Mouse (Mus musculus): ENCODE measurements around the gene Ppp2r5e. TPM values are rescaled to one million over a fixed set of nuclear protein-coding genes. Genes with fewer than 3 reads are reported as not detected.

Ppp2r5e gene
- polyA plus RNA-seq, 1 experiment from 2014 or later, result 25.3 TPM

DNA sequence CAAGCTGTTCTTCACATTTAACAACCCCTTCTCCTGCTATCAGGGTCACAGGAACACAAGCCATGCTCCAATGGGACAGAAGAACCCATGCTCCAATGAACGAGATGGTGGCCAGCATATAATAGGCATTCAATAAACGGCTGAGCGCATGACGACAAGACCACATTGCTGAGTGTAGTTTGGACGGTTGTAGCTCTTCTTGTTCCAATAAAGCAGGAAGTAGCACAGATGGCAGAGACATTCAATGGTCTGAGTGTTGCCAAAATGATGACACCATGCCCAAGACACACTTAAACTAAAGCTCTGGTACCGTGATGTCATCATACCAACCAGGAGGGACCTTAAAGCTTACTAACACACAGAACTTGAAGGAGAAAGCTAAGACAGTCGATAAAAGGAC lies 16.7 kb upstream of the Ppp2r5e start:
- no peak for ATAC-seq (ENCODE audit: low FRiP score, low read depth)
- no peaks in the 10 kb centered on the region for H3K9me3 ChIP-seq
- no peak overlapping the region for H3K9ac ChIP-seq (replicated peaks)
- H3K4me3 ChIP-seq, result no peak overlapping the region
- H3K4me2 ChIP-seq (replicated peaks), result no peak overlapping the region
- H3K27me3 ChIP-seq, result no peaks in the 10 kb centered on the region
- H3K36me3 ChIP-seq, result no peaks in the 10 kb centered on the region
- no peak overlapping the region for H3K27ac ChIP-seq (replicated peaks)
- 87% methylated on average over 7 of the region's 7 CpGs for WGBS
- peaks cover 6% of the 10 kb centered on the region for H3K4me1 ChIP-seq

DNA sequence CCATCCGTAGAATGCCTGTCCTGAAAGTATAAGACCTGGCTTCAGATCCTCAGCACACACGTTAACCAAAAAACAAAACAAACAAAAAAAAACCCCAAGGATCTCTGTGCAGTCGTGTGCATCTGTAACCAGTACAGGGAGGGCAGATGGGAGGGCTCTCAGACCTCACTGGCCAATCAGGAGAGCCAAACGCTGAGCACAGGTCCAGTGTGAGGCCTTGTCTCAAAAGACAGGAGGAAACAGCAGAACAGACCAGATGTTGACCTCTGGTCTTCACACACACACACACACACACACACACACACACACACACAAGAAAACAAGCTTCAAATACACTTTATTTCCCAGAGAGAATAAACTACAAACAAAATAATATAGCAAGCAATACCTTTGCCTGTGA lies 3.4 kb upstream of the Ppp2r5e start:
- WGBS, result 12% methylated on average over 4 of the region's 4 CpGs
- no peaks in the 10 kb centered on the region for H3K36me3 ChIP-seq
- H3K4me2 ChIP-seq (replicated peaks), result no peak overlapping the region
- no peak overlapping the region for H3K9ac ChIP-seq (replicated peaks)
- H3K27me3 ChIP-seq, result no peaks in the 10 kb centered on the region
- no peak overlapping the region for H3K4me3 ChIP-seq
- ATAC-seq (ENCODE audit: low FRiP score, low read depth), result no peak
- H3K9me3 ChIP-seq, result no peaks in the 10 kb centered on the region
- H3K27ac ChIP-seq (replicated peaks), result no peak overlapping the region
- H3K4me1 ChIP-seq, result peaks cover 5% of the 10 kb centered on the region

DNA sequence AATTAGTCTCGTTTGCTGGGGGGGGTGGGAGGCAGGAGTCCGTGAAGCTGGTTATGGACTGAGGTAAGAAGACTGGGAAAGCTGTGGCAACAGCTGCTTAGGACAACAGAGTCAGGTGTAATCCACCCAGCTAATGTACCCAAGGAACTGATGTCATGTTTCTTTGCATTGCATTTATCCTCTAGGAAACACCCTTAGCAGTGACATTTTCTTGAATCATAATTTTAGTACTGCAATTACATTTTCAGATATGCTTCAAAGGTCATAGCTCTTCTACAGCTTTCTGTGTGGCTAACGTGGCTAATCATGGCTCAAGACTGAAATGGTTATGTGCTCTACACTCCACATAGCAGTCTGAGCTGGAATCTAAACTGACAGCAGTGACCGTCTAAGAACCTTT lies 2.9 kb upstream of the Ppp2r5e start:
- Histone ChIP-seq H3K4me2 (replicated peaks) (no peak overlapping the region), H3K36me3 (no peaks in the 10 kb centered on the region), H3K4me1 (peaks cover 10% of the 10 kb centered on the region), H3K9me3 (no peaks in the 10 kb centered on the region), H3K9ac (replicated peaks) (no peak overlapping the region), H3K4me3 (no peak overlapping the region), H3K27ac (replicated peaks) (no peak overlapping the region), H3K27me3 (no peaks in the 10 kb centered on the region)
- no peak for ATAC-seq (ENCODE audit: low FRiP score, low read depth)
- 65% methylated on average over 4 of the region's 4 CpGs for WGBS

DNA sequence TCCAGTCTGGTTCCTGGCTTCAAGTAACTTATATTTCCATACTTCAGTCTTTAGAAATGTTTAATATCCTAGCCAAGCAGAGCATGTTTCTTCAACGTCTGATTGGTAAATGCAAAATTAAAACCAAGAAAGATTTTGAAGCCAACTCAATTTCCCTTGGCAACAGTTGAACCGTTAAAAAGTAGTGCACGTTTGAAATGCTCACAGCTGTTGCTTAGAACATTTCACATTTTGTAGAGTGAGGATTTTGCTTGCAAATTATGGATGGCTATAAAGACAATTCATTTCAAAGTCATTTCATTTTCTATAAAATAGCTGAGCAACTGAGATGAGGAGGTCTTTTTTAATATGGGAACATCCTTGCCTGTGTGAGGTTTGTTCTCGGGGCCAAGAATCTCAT lies 1.7 kb upstream of the Ppp2r5e start:
- H3K27me3 ChIP-seq, result no peaks in the 10 kb centered on the region
- no peak overlapping the region for H3K4me3 ChIP-seq
- peaks cover 6% of the 10 kb centered on the region for H3K36me3 ChIP-seq
- ATAC-seq (ENCODE audit: low FRiP score, low read depth), result no peak
- no peak overlapping the region for H3K9ac ChIP-seq (replicated peaks)
- no peak overlapping the region for H3K4me2 ChIP-seq (replicated peaks)
- peaks cover 20% of the 10 kb centered on the region for H3K4me1 ChIP-seq
- WGBS, result 89% methylated on average over 4 of the region's 4 CpGs
- no peak overlapping the region for H3K27ac ChIP-seq (replicated peaks)
- no peaks in the 10 kb centered on the region for H3K9me3 ChIP-seq

DNA sequence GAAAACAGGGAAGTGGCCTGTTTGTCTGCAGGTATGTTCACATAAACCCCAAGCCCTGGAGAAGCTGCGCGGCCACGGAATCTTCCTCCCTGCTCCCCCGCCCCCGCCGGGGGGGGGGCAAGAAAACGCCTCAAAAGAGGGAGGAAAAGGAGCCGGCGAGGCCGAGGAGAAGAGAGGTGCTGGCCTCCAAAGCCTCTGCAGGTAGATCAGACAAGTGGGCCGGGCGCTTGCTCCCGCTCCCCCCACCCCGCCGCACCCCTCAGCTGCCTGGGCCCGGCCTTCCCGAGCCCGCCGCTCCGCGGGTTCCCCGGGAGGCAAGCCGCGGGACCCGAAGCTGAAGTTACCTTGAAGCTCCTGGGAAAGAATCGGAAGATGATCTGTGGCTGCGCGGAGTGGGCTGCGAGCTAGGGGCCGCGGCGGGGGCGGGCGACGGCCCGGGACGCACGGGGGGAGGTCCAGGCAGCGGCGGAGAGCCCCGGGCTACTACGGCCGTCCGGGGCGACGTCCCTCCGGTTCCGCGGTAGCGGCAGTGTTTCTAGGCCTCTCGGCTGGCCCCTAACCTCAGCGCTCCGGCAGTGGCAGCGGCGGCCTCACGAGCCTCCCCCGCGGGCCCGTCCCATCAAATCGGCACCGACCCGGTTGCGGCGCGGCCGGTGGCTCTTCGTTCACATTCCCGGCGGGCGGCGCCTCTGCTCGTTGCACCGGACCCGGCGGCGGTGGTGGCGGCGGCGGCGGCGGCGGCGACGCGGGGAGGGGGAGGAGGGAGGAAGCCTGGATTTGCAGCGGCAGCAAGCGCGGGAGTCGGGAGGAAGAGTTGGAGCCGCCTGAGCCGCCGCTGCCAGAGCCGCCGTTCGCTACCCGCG lies 523 bp downstream of the Ppp2r5e start:
- ATAC-seq (ENCODE audit: low FRiP score, low read depth), result peak; percentile 13; the same call in 1 of the 2 replicates
- Histone ChIP-seq H3K9me3 (no peaks in the 10 kb centered on the region), H3K27ac (replicated peaks) (peak overlapping the region; percentile 98), H3K9ac (replicated peaks) (peak overlapping the region; percentile 95), H3K36me3 (peaks cover 20% of the 10 kb centered on the region), H3K4me1 (peaks cover 20% of the 10 kb centered on the region), H3K4me2 (replicated peaks) (peak overlapping the region; percentile 88), H3K4me3 (peak overlapping the region; percentile 100), H3K27me3 (no peaks in the 10 kb centered on the region)
- WGBS, result under 1% methylated on average over 72 of the region's 97 CpGs

DNA sequence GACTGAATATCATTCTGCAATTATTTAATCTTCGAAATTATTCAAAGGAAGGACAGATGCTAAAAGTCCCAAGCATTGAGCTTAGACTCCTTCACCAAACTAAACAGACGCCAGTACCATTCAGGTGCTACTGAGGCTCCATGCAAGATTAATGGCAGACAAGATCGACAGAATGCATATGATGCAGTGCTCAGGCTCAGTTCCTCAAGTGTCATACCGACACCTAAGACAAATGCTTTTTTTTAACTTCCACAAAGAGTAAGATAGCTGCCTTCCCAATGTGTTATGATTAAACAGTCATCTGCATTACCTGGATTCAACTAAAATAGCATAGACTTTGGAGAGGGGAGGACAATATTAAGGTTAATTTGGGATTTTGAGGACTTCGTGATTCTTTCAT lies 1.6 kb downstream of the Ppp2r5e start:
- 48% methylated on average over 5 of the region's 5 CpGs for WGBS
- Histone ChIP-seq H3K36me3 (peaks cover 30% of the 10 kb centered on the region), H3K4me1 (peaks cover 20% of the 10 kb centered on the region), H3K27me3 (no peaks in the 10 kb centered on the region), H3K4me2 (replicated peaks) (peak overlapping the region; percentile 88), H3K4me3 (peak overlapping the region; percentile 100), H3K27ac (replicated peaks) (no peak overlapping the region), H3K9ac (replicated peaks) (no peak overlapping the region; the same call in 1 of the 2 replicates), H3K9me3 (no peaks in the 10 kb centered on the region)
- no peak for ATAC-seq (ENCODE audit: low FRiP score, low read depth)

DNA sequence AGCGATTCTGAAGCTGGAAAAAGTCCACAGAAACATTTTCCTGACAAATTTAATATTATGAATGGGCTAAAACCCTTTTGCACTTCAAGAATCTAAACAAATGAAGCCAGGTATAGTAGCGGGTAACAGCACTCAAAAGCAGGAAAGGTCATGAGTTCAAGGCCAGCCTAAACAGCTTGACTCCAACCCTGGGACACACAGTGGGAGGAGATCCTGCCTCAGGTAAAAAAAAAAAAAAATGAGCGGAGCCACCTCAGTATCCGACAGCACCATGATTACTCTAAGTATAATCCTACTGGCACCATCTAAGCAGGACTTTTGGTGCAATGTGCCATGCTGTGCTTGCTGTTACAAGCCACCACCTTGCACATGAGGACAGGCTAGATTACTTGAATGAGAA lies 2.2 kb downstream of the Ppp2r5e start:
- Histone ChIP-seq H3K36me3 (peaks cover 35% of the 10 kb centered on the region), H3K4me1 (peaks cover 20% of the 10 kb centered on the region)

DNA sequence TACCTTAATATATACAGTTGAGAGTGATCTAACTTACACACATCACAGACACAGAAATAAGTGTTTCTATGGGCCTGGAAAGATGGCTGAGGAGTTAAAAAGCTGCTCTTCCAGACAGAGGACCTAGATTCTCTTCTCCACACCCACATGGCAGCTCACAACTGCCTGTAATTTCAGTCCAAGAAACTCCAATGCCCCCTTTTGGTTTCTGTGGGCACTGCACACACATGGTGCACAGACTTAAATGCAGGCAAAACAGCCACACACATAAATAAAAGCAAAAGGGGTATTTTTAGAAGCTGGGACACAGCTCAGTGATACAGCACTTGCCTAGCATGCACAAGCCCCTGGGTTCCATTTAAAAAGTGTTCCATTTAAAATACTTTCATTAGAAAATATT lies 8.5 kb downstream of the Ppp2r5e start:
- Histone ChIP-seq H3K9ac (replicated peaks) (no peak overlapping the region), H3K36me3 (peaks cover 44% of the 10 kb centered on the region)
- no peak for ATAC-seq (ENCODE audit: low FRiP score, low read depth)

More for the DNA sequence above, 2.2 kb downstream of the Ppp2r5e start:
- Histone ChIP-seq H3K27ac (replicated peaks) (no peak overlapping the region), H3K9me3 (no peaks in the 10 kb centered on the region), H3K9ac (replicated peaks) (no peak overlapping the region), H3K27me3 (no peaks in the 10 kb centered on the region), H3K4me3 (peak overlapping the region; percentile 100; the same call in 1 of the 2 replicates), H3K4me2 (replicated peaks) (peak overlapping the region; percentile 88)
- no peak for ATAC-seq (ENCODE audit: low FRiP score, low read depth)
- 85% methylated on average over 4 of the region's 4 CpGs for WGBS

DNA sequence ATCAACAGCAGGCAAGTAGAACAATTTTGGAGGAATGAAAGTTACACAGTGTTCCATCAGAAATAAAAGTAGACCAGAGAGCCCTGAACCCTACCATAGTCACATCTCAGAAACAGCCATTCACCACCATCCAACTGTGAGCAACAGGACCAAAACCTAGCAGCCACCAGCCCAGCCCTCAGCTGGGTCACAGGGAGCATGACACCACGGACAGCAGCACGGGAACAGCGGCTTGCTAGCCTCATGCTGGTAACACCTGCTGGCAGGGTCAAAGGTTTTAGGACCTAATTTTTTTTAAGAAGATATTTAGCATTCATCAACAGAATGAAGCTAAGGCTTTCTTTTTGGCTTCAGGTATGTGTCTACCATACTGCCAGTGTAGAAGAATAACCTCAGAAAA lies 12.3 kb downstream of the Ppp2r5e start:
- Histone ChIP-seq H3K9me3 (0 out of 2 replicates have a peak, but pooled peaks cover 2% of the 10 kb centered on the region), H3K27ac (replicated peaks) (no peak overlapping the region), H3K9ac (replicated peaks) (no peak overlapping the region), H3K4me3 (no peak overlapping the region), H3K27me3 (no peaks in the 10 kb centered on the region), H3K4me1 (0 out of 2 replicates have a peak, but pooled peaks cover 3% of the 10 kb centered on the region), H3K4me2 (replicated peaks) (no peak overlapping the region), H3K36me3 (peaks cover 26% of the 10 kb centered on the region)
- 69% methylated on average over 3 of the region's 3 CpGs for WGBS
- ATAC-seq (ENCODE audit: low FRiP score, low read depth), result no peak

More for the DNA sequence above, 8.5 kb downstream of the Ppp2r5e start:
- Histone ChIP-seq H3K27me3 (no peaks in the 10 kb centered on the region), H3K9me3 (no peaks in the 10 kb centered on the region), H3K4me2 (replicated peaks) (no peak overlapping the region), H3K27ac (replicated peaks) (no peak overlapping the region), H3K4me1 (no peaks in the 10 kb centered on the region), H3K4me3 (no peak overlapping the region)

DNA sequence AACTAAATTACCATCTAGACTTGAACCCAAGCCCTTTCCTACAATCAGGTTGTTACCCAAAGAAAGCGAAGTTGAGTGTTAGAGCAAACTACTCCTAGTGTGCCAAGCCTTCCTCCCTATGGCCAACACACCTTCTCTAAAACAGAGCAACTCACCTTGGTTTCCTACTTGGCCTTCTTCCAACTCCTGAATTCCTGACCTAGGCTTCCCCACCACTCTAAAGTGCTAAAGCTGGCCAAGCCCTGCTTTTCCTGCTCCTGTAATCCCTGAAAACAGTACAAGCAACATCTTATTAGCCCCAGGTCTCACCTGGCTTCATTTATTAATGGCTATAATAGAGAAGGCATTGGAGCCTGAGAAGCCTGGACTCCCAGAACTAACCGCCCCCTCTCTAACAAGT lies 17.0 kb downstream of the Ppp2r5e start:
- H3K36me3 ChIP-seq, result peaks cover 17% of the 10 kb centered on the region
- no peak overlapping the region for H3K4me3 ChIP-seq
- no peak overlapping the region for H3K9ac ChIP-seq (replicated peaks)
- no peak overlapping the region for H3K27ac ChIP-seq (replicated peaks)
- no peaks in the 10 kb centered on the region for H3K27me3 ChIP-seq
- 0 out of 2 replicates have a peak, but pooled peaks cover 3% of the 10 kb centered on the region for H3K4me1 ChIP-seq
- H3K4me2 ChIP-seq (replicated peaks), result no peak overlapping the region
- ATAC-seq (ENCODE audit: low FRiP score, low read depth), result no peak
- 0 out of 2 replicates have a peak, but pooled peaks cover 2% of the 10 kb centered on the region for H3K9me3 ChIP-seq
- 93% methylated on average over 2 of the region's 2 CpGs for WGBS

DNA sequence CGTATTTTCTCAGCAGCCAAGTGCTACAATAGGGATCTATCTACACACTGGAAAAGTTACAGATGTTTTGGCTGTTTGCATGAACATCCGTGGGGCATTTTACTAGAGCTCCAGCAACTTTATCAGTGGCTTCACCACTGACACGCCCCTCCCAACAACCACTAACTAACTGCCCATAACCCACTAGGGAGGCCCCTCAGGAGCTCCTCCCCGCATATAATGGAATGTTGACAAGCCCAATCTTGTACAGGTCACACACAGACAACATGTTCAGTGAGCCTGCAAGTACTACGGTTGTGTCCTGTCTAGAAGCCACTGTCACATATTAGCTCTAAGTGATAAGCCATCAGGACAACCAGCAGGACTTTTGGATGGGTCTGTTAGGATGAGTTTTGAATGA lies 18.8 kb downstream of the Ppp2r5e start:
- Histone ChIP-seq H3K4me2 (replicated peaks) (no peak overlapping the region), H3K4me1 (peaks cover 6% of the 10 kb centered on the region; the same call in 1 of the 2 replicates), H3K27me3 (no peaks in the 10 kb centered on the region), H3K27ac (replicated peaks) (no peak overlapping the region), H3K9me3 (0 out of 2 replicates have a peak, but pooled peaks cover 2% of the 10 kb centered on the region), H3K9ac (replicated peaks) (no peak overlapping the region), H3K36me3 (peaks cover 10% of the 10 kb centered on the region; the same call in 1 of the 2 replicates), H3K4me3 (no peak overlapping the region)
- no peak for ATAC-seq (ENCODE audit: low FRiP score, low read depth)
- 91% methylated on average over 5 of the region's 5 CpGs for WGBS

DNA sequence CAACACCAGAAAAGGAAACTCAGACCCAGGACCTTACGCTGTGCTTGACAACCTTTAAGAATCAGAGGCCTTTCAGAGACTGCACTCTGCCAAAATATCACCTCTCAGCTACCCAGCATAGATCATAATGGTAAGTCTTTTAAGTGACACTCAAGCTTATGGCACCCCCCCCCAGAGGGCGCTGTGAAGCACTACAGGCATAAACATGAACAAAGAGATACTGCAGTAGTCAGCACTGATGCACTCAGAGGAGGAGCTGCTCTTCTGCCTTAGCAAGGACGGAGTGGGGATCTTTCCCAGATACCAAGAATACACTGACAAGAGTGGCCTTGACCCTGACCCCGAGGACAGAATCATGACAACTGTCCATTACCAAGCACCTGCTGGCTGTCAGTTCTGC lies 23.8 kb downstream of the Ppp2r5e start:
- Histone ChIP-seq H3K4me1 (peaks cover 6% of the 10 kb centered on the region; the same call in 1 of the 2 replicates), H3K9ac (replicated peaks) (no peak overlapping the region), H3K4me3 (no peak overlapping the region), H3K9me3 (no peaks in the 10 kb centered on the region), H3K4me2 (replicated peaks) (no peak overlapping the region), H3K27ac (replicated peaks) (no peak overlapping the region), H3K36me3 (0 out of 2 replicates have a peak, but pooled peaks cover 5% of the 10 kb centered on the region), H3K27me3 (no peaks in the 10 kb centered on the region)
- WGBS, result 69% methylated on average over 4 of the region's 4 CpGs
- no peak for ATAC-seq (ENCODE audit: low FRiP score, low read depth)

Measured in midbrain, embryonic 12.5 days (tissue).